Mouse (Mus musculus): ENCODE data around the gene Hmcn1. TPM values are rescaled to one million over a fixed set of nuclear protein-coding genes. Genes with fewer than 3 reads are reported as not detected.

Gene Hmcn1
- total RNA-seq (2021): 10 to 100 TPM; 39.5 to 43.6 TPM

DNA sequence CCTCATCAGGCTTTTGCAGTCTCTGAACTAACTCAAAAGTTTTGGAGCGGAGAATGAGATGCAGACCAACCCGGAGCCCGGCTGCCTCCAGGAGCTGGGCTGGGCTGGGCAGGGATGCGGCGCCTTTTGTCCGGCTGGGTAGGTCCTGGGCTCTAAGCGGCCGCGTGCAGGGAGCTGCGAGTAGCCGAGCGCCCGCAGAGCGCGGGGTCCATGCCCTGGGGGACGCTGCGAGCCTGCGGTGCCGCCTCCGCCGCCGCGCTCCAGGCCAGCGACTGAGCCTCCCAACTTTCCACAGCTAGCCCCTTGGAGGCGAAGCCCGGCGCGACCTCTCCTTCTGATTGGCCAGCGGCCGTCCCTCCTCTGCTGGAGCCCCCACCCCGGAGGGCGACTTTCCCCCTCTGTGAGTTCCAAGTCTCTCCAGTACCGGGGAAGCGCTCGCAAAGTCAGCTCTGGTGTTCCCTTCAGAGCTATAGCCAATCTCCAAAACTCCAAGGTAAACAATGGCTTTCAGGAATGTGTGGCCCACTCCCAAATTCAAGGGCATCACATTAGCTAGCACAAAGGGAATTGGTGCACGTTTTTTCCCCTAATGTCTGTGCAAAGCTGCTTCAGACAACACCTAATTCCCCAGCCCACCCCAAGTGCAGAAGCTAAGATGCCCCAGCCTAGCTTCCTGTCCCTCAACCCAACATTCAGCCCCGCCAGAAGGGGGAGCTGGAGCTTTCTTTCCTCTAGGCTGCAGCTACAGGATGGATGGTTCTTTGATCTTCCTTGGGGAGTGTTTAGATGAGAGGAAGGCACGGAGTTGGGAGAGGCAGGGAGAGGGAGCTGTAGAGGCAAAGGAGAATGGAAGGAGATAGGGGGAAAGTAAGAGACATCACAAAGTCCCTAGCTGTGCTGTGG is at the start of gene Hmcn1:
Hmcn1 (minus strand) TSS at position 274 of the 903 bp plus-strand sequence.
- intact Hi-C loops (cut with DNase I): loop anchor here (2.0 to 5.0 kb wide), 4 partner anchors 13 to 121 kb away; no protein-coding TSS in a partner anchor
- DNase-seq: peak; percentile 83 to 86

DNA sequence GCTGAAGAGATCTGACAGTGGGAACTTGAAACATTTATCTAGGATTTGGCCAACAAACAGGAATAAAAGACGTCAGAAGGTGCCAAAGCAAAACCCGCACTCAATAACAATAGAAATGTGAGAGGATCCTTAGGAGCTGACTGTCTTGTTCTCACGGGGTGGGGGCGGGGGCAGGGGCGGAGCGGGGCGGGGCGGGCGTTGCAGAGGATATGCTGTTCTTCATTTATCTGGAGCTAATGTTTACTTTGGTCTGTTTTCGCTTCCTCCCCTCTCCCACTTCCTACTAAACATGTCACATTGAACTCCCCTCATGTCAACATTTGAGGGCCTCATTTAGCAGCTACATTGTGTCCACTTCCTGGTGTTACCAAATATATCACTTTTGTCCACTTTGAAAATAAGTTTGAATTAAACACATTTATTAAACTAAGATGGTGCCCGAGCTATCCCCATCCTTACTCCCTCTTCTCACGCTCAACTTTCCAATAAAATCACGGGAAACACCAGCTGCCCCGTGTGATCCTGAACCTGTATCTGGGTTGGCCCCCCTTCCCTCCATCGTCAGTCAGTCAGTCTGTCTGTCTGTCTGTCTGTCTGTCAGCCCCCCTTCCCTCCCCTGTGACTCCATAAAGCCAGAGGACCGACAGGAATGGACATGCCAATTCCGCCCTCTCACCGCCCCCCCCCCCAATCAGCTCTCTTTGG is 47.9 kb upstream of the Hmcn1 start:
- intact Hi-C loops (cut with DNase I): no loop called here
- DNase-seq: no peak

DNA sequence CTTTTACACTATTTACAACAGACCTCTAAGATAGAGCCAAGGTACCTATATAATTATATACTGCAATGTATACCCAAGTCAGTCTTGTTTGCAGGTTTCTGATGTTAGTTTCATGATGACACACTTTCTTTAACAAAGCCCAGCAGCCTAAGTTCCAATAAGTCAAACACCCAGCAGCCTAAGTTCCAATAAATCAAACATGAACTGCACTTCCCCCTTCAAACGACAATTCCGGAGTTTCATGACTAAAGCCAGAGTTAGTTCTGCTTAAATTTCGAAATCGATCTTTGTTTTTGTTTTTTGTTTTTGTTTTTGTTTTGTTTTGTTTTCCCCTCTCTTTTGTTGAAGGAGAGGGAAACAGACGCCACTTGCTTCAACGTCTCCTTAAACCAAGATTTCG is 47.1 kb upstream of the Hmcn1 start:
- DNase-seq: no peak
- intact Hi-C loops (cut with DNase I): no loop called here

DNA sequence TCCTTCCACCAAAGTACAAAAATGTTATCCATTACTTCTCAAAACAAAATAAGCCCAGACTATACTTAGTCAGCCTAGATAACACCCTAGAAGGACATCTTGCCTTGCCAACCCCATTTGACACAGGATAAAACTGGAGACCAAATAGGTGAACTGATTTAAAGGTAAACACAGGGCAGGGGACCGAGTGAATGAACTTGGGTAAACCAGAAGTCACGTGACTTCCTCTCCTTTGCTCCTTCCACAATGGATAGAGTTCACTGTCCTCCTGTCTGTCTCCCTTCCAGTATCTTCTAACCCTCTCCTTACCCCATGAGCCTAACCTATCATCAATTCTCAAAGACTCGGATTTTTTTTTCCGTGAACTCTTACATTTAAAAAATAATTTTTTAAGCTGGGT is 46.0 kb upstream of the Hmcn1 start:
- intact Hi-C loops (cut with DNase I): no loop called here
- no peak for DNase-seq

DNA sequence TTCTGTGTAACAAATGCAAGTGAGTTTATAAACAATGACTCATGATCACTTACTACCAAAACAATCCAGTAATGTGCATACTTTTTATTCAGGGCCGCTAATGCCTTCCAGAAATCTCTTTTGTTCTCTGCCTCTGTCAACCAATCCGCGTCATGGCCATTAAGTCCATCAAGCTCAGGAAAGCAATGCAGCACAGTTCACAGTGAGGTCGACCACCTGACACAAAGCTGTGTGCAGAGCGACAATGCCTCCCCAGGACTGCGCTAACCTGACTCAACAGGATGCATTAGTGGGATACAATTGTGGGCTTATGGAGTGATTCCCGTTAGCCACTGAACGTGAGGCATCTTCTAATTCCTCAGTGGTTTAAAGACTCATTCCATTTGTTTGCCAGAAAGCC is 45.3 kb upstream of the Hmcn1 start:
- DNase-seq: no peak
- intact Hi-C loops (cut with DNase I): no loop called here

DNA sequence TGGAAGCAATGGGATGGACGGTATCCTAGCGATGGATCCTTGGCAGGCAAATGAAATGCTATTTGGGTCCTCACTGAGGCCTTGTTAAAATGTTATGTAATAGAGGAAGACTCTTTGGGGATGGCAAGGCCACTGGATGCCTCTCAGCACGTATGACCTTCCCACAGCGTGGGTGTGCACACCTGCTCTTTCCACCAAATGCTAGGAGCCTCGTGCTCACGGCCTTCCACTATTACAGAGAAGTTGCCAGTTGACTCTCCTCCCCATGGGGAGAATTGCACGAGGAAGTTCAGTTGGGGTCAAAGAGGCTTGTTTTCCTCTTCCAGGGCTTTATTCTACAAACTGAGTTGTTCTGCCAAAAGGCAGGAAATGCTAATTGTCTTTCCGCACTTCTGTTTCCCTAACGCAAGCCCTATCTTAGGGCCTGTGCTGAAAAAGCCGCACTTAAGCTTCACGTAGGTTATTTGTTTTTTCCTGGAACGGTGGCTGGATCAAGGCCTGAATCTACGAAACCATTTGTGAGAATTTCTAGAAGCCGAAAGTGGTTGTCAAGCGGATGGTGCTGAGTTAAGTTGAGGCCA is 43.3 kb upstream of the Hmcn1 start:
- peak in 1 of 2 experiments; percentile 41 for DNase-seq
- intact Hi-C loops (cut with DNase I): no loop called here

DNA sequence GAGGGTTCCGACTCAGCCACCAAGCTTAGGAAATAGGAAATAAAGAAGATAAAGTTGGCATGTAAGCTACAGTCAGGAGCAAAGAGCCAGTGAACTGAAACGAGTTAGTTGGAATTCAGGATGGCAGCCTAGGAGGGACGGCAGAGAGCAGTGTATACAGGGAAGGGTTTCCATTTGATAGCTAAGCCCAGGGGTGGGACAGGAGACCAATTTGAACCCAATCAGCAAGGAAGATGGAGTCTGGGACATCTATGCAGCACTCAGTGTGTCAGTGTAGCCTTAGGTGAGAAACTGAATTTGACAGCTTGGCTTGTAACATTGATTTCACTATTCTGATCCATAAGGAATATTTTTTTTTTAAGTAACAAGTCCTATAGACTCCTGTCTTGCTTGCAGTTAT is 42.5 kb upstream of the Hmcn1 start:
- DNase-seq: no peak
- intact Hi-C loops (cut with DNase I): loop anchor here (2.0 kb wide), 4 partner anchors 27 to 355 kb away; no protein-coding TSS in a partner anchor

DNA sequence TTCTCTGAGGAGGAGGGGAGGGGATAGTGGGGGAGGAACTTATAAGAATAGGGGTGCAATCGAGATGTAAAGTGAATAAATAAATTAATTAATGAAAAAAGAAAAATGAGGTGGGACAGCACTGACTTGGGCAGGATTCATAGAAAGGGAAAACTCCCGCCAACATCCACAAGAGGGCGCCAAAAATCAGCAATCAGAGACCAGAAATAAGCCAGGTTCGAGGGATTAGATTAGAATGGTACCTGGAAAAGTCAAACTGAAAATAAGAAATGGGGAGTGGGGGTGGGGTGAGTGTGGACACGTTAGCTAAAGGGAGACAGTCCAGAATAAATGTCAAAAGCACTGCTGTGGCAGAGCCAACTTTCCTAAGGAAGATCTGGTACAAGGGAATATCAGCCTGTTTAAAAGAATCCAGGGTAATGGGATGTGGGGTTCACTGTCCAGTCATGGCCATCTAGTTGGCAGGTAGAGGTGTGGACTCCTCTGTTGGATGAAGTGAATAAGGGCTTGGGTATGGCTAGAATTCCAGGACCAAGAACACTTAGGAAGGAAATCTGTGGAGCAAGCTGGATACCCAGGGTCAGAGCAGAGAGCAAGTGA is 41.9 kb upstream of the Hmcn1 start:
- intact Hi-C loops (cut with DNase I): loop anchor here (2.0 kb wide), 4 partner anchors 28 to 356 kb away; no protein-coding TSS in a partner anchor
- peak; percentile 64 to 84 for DNase-seq

DNA sequence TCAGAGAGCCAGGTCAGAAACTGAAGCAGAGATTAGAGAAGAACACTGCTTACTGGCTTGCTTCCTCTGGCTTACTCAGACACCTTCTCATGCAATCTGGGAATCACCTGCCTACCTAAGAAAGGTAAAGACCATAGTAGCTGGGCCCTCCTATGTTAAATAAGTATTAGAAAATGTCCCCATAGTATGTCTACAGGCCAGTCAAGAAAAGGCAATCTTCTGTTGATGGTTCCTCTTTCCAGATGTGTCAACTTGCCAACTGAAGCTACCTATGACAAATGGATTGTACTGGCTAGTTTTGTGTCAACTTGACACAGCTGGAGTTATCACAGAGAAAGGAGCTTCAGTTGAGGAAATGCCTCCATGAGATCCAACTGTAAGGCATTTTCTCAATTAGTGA is 40.1 kb upstream of the Hmcn1 start:
- no peak for DNase-seq
- intact Hi-C loops (cut with DNase I): no loop called here

DNA sequence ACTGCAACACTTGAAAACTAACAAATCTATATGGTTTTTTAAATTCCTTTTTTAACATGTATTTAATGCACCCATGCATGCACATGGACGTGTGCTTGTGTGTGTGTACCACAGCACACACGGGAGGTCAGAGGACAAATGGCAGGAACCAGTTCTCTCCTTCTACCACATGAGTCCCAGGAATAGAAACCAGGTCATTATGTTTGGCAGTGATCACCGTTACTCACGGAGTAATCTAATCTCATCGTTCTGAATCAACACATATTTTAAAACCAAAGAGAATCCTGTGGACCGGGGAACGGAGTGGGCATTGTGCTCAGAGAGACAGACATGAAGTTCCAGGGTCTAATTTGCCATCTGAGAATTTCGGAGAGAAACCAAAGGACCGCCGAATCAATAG is 38.3 kb upstream of the Hmcn1 start:
- intact Hi-C loops (cut with DNase I): no loop called here
- DNase-seq: no peak

DNA sequence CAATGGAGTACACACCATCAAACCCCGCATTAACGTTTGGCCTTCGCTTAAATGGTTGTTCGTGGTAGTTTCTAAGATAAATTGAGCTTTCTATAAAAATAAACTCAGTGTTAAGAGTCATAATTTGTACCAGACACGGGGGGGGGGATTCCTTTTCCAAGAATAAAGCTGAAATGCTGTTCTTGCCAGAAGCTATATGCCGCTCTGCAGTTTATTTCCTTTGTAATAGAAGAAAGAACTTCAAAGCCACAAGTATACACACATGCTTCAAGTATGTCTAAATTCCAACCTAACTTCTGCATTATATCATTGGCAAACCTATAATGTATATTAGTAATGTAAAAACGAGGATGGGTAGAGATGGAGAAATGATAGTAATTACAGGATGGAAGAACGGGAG is 37.9 kb upstream of the Hmcn1 start:
- intact Hi-C loops (cut with DNase I): no loop called here
- DNase-seq: no peak

DNA sequence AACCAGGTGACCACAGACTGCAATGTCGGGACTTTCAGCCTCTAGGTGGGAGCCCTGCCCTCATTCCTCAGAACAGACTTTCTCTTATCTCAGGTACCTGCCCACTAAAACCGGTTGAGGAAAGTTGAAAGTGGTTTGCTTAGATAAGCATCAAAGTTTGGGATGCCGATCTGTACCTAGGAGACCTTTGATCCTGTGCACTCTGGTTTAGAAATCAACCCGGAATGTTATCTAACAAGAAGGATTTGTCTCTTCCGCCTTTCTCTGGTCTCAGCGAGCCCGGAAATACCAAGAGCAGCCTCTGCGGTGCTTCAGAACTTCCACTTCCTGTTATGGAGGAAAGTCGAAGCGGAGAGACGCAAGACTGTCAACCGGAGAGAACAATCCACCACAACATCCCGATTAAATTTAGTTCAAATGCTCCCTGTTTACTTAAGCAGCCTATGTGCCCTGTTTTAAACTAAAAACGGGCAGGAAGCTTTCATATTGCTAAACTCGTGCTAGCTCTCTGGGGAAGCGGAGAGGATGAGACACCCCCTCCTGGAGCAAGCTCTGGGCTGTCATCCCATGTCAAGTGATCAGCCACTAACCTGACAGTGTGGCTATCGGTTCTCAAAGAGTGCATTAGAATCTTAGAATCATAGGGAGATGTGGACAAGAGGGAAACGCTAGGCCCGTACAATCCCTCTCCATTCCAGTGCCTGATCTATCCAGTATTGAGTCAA is 32.0 kb upstream of the Hmcn1 start:
- intact Hi-C loops (cut with DNase I): no loop called here
- DNase-seq: peak in 1 of 2 experiments; percentile 47

DNA sequence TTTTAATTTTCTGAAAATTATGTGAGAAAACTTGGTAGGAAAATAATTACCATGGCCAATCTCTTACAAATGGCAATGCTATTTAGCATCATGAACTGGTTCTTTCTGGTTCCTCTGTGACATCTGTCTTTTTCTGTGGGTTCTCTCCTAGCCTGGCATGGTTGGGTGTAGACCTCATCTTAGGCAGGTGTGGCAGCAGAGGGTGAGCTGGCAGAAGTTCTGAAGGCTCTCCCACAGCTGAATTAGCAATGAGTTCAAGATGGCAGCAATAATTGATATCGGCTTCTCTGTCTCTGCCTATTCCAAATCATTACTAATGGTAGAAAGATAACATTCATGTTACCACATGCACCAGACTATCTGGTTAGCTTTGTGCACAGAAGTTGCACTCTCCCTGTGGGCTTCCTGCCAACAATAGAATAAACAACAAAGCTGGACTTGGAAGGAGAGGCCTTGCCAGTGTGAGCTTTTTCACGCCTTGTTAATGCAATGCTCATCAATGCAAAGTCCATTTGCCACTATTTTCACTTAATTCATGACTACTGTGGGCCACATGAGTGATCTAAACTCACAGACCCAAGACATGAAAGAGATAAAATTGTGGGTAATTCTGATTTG is 26.1 kb upstream of the Hmcn1 start:
- DNase-seq: no peak
- intact Hi-C loops (cut with DNase I): no loop called here

DNA sequence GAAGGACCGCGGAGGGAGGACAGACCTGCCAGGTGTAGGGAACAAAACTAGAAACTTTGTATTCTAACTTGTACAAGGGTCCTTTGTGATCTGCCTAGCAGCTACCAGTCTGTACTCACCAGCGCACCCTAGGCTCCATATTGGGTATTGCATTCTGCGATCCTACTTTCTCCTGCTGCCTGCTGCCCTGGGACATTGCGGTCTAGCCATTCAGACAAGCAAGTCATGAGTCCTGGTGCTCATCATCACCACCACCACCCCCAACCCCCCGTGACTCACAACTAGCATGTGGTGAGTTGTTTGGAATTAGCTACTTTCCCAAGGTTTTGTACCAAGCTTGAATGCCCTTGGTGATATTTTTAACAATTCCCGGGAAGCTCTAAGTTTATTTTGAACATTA is 17.8 kb upstream of the Hmcn1 start:
- peak; percentile 71 to 84 for DNase-seq
- intact Hi-C loops (cut with DNase I): loop anchor here (5.0 kb wide), 1 partner anchor 329 kb away; no protein-coding TSS in a partner anchor

DNA sequence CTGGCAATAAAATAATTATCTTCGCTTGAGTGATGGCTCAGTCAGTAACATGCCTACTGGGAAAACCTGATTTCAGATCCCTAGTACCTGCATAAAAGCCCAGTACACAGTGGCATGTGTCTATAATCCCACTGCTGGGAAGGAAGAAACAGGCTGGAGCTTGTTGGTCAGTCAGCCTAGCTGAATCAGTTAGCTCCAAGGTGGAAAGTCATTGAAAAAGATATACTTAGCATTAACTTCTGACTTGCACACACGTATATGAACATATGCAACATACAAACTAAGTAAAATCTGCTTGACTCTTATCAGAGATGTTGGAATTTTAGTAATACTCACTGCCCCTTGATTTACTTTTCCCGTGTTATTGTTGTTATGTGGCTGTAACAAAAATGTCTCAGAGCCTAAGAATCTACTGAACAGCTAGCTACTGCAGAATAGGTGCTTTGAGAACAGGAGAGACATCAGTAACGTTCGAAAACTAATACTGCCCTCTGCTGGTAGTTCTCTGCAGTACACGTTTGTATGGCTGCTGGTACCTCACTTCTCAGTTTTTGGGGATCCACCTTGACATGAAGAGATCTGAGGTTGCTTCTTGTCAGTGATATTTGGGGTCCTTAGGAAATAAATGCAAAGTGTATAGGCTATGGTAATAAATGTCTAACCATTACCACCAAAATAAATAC is 16.0 kb upstream of the Hmcn1 start:
- intact Hi-C loops (cut with DNase I): loop anchor here (1.0 to 5.0 kb wide), 3 partner anchors 87 to 468 kb away; no protein-coding TSS in a partner anchor
- peak; percentile 78 to 87 for DNase-seq

DNA sequence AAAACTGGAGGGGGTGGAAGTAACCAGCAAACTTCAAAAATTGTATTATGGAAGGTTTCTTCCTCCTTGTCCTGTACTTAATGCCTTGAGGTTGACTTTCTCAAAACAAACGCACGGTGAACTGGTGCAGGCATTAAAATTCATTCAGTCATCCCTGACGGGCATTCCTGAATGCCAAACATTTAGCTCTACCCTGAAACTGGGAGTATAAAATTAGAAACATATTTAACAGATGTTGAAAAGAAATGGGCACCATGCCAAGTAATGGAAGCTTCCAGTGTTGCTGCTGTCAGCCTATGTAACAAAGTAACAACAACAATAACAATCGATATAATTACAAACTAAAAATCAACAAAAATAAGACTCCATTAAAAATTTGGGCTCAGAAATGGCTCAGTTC is 14.5 kb upstream of the Hmcn1 start:
- intact Hi-C loops (cut with DNase I): loop anchor here (2.0 to 5.0 kb wide), 3 partner anchors 15 to 467 kb away; partner anchors contain the start of gene Hmcn1
- DNase-seq: peak in 1 of 2 experiments; percentile 21

DNA sequence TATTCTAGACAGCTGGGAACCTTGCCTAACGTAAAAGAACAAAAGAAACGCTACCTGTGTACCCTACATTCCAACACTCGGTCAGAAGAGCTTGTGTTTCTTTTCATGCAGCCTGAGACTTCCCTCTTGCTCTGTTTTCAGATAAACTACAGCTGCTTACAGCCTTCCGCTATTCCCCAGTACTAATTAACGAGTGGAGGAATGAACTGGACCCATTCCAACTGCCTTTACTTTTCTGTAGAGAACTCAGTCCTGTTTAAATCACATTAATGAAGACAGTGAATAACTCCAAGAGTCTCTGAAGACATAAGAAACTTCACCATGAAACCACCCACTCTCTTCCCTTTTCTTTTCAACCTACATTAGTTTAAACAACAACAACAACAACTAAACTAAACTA is 10.8 kb upstream of the Hmcn1 start:
- intact Hi-C loops (cut with DNase I): loop anchor here (5.0 kb wide), 1 partner anchor 182 kb away; no protein-coding TSS in a partner anchor
- DNase-seq: no peak

DNA sequence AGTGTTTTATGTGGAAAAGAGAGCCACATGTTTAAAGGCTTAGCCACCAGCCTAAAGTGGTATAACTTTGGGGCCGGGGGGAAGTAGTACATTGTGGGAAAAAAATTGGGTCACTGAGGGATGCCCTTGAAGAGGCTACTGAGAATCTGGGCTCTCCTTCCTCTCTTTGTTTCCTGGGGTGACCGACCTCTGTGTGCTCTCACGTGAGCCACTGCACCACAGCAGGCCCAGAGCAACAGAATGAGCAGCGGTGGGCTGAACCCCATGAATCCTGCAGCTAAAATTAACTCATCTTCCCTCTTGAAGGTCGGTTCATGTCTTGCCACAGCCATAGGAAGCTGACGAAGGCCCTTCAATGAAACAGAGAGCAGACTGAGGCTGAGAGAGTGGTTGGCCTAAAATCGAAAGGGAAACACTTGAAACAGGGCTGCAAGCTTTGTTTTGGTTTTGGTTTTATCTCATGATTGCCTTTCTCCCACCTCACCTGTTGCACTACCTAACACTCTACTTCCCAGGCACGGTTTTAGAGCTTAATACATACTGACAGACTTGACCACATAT is 8.7 kb upstream of the Hmcn1 start:
- no peak for DNase-seq
- intact Hi-C loops (cut with DNase I): loop anchor here (5.0 kb wide), 1 partner anchor 180 kb away; no protein-coding TSS in a partner anchor
